Mouse (Mus musculus) midbrain, embryonic 11.5 days (tissue): Measurements from ENCODE around the gene Hcfc1r1. TPM values are rescaled to one million over a fixed set of nuclear protein-coding genes. Genes with fewer than 3 reads are reported as not detected.

Source experiments
- ATAC-seq: fragments of 200-750 bp; cut with Nextera tagmentation; 2 replicates; pipeline ENCODE4 v1.8.0; 2017; ENCODE audit warnings: moderate TSS enrichment, moderate library complexity; ENCODE audit not compliant: low FRiP score
- DNase-seq: peaks from one replicate; pipeline ENCODE4 v3.0.0; 2015; ENCODE audit warnings: low spot score; ENCODE audit errors: missing footprints
- H3K27ac ChIP-seq: fragments of 300-500 bp; sonication (generic); 2 replicates; pipeline ENCODE4 v1.5.1; 2014; ENCODE audit warnings: low read depth, low read length
- H3K27me3 ChIP-seq: fragments of 300-500 bp; sonication (generic); 2 replicates; pipeline ENCODE4 v1.6.1; 2014; ENCODE audit warnings: mild to moderate bottlenecking, low read length, moderate library complexity, mixed read lengths; ENCODE audit not compliant: control insufficient read depth, insufficient read depth
- H3K36me3 ChIP-seq: fragments of 300-500 bp; sonication (generic); 2 replicates; pipeline ENCODE4 v1.6.1; 2014; ENCODE audit warnings: mild to moderate bottlenecking, low read length, moderate library complexity, mixed read lengths; ENCODE audit not compliant: control insufficient read depth, insufficient read depth
- H3K4me1 ChIP-seq: fragments of 300-500 bp; sonication (generic); 2 replicates; pipeline ENCODE4 v1.6.1; 2014; ENCODE audit warnings: low read length; ENCODE audit not compliant: control insufficient read depth, insufficient read depth
- H3K4me2 ChIP-seq: fragments of 300-500 bp; sonication (generic); 2 replicates; pipeline ENCODE4 v1.6.1; 2014; ENCODE audit warnings: mild to moderate bottlenecking, moderate library complexity
- H3K4me3 ChIP-seq: fragments of 300-500 bp; sonication (generic); 2 replicates; pipeline ENCODE4 v1.5.1; 2014; ENCODE audit warnings: low read depth, low read length
- H3K9ac ChIP-seq: fragments of 300-500 bp; sonication (generic); 2 replicates; pipeline ENCODE4 v1.6.1; 2014; ENCODE audit warnings: low read length
- H3K9me3 ChIP-seq: fragments of 300-500 bp; sonication (generic); 2 replicates; pipeline ENCODE4 v1.6.1; 2016; ENCODE audit warnings: low read length; ENCODE audit not compliant: control insufficient read depth
- WGBS: fragments of 180-500 bp; shearing (Covaris S2); extraction: QIAGEN DNeasy Blood & Tissue Kit; methylation state at CpG from one replicate; pipeline ENCODE4 v1.1.7; 2014; 5-methylcytosine and 5-hydroxymethylcytosine counted together
- polyA plus RNA-seq: library from polyadenylated mRNA; unstranded; fragments of >200 nt; fragmentation: Nextera tagmentation; extraction: Ambion mirVana; gene quantifications from 2 replicates; pipeline ENCODE4 v1.2.1, GENCODE M21; 2014

Hcfc1r1 gene
- 37.4 and 40.6 TPM in 2 replicates for polyA plus RNA-seq

DNA sequence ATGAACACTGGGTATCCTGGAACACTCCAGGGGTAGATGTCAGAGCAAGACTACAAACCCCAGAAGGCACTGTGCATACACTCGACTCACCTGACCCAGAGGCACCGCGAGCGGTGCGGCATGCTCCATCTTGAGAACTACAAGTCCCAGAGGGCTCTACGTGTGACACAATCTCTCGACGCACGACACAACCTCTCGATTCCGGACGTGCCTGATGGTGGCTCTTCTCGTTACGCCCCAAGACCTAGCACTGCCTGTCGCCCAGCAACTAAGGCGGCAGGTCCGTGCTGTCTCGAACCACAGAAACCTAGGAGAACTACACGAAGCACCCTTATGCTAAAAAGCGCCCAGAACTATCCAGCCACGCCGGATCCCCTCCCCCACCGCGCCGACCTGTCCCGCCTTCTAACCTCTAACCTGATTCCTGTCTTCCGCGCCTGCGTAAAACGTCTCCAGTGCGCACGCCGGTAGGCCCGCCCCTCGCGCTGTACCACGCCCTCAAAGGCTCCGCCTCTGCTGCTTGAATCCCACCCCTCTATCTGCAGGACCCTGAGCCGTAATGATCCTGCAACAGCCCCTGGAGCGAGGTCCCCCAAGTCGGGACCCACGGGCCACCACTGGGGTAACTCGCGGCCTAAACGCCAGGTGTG, at the start of gene Hcfc1r1, which contains the start of gene Thoc6:
Hcfc1r1 (plus strand) TSS at position 173 of the 650 bp plus-strand sequence.
Thoc6 (minus strand) TSS at position 459 of the 650 bp plus-strand sequence.
- Histone ChIP-seq H3K4me3 (peak within 1 kb of the TSS; percentile 62), H3K36me3 (no peaks in the 10 kb centered on the region; the same call in 1 of the 2 replicates), H3K9ac (peak within 1 kb of the TSS; percentile 70), H3K4me1 (peaks cover 21% of the 10 kb centered on the region), H3K27ac (no peak within 1 kb of the TSS), H3K9me3 (no peaks in the 10 kb centered on the region), H3K27me3 (peaks cover 24% of the 10 kb centered on the region), H3K4me2 (peak within 1 kb of the TSS; percentile 81)
- under 1% methylated on average over 45 of the region's 45 CpGs for WGBS
- ATAC-seq: peak; percentile 92
- peak; percentile 98 for DNase-seq

DNA sequence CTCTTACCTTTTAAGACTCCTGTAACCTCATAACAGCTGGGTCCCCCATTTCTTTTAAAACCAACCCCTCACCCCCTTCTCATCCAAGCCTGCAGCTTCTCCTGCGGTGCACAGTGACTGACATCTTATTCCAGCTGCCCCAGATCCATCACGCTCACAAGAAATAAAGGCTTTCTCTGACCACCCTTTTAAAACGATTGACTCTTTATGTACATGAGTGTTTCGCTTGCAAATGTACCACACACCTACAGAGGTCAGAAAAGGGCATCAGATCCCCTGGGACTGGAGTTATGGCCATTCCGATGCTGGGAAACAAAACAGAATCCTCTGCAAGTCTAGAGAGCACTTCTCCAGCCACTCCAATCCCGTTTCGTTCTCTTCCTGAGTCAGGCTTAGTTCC, 45.6 kb upstream of the Hcfc1r1 start:
- H3K36me3 ChIP-seq: no peaks in the 10 kb centered on the region
- H3K27me3 ChIP-seq: no peaks in the 10 kb centered on the region; the same call in 1 of the 2 replicates
- H3K4me1 ChIP-seq: no peaks in the 10 kb centered on the region
- H3K4me2 ChIP-seq: no peak overlapping the region
- no peak for ATAC-seq
- no peak for DNase-seq
- H3K9ac ChIP-seq: no peak overlapping the region
- no peak overlapping the region for H3K27ac ChIP-seq
- no peak overlapping the region for H3K4me3 ChIP-seq
- no peaks in the 10 kb centered on the region for H3K9me3 ChIP-seq
- 33% methylated on average over 7 of the region's 7 CpGs for WGBS

DNA sequence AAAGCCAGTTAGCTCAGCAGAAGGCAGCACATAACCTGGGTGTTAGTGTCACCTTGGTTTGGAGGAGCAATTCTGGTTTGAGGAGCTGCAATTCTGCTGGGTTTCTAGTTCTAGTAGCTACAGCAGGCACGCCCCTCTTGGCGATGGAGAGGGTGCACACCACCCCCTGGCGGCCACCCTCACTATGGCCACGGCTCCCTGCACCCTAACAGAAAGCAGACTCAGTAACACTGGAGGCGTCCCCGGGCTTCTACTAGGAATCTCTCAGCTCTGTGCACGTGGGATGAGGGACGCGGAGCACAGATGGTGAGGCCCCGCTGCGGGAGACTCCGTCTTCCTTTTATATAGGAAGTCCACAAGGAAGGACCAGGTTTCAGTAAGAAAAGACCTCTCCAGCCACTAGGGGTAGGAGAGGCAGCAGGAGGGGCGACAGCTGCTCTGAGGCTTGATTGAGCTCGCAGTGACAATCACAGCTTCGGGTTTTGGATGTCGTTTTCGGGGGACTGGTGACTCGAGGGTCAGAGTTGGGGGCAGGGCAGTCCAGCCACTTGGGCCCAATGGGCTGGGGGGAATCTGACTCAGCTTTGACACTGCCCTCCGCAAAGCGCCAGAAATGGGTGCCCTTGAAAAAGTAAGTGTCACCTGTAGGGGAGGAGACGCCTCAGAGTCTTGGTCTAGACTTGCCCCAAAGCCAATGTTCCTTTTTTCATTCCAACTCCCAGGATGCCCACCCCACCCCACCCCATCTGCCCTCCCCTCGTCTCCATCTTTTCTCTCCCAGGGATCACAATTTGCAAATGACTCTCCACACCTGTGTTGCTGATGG, 43.0 kb upstream of the Hcfc1r1 start:
- no peaks in the 10 kb centered on the region; the same call in 1 of the 2 replicates for H3K27me3 ChIP-seq
- peak; percentile 86 for ATAC-seq
- H3K9me3 ChIP-seq: no peaks in the 10 kb centered on the region
- peak overlapping the region; percentile 2; the same call in 1 of the 2 replicates for H3K4me3 ChIP-seq
- peak; percentile 92 for DNase-seq
- H3K36me3 ChIP-seq: no peaks in the 10 kb centered on the region
- 20% methylated on average over 22 of the region's 22 CpGs for WGBS
- H3K4me2 ChIP-seq: peak overlapping the region; percentile 32
- no peak overlapping the region for H3K27ac ChIP-seq
- H3K4me1 ChIP-seq: no peaks in the 10 kb centered on the region
- H3K9ac ChIP-seq: no peak overlapping the region

DNA sequence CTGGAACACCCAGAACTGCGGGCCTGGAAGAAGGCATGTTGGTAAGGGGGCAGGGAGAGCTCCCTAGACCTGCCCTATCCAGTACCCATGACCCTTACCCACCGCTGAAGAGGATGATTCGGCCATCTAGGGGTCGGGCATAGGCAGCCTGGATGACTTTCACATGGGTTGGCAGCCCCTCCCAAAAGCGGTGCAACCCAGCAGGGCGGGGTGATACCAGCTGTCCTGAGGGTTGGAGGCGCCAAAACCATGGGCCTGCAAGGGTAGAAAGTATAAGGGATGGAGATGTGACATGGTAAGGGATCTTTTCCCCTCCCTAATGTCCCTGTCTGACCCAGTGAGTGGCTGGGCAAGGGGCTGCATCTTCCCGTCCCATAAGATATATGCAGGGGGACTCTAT, 42.2 kb upstream of the Hcfc1r1 start:
- Histone ChIP-seq H3K9ac (no peak overlapping the region), H3K4me3 (no peak overlapping the region), H3K36me3 (no peaks in the 10 kb centered on the region), H3K4me2 (no peak overlapping the region), H3K27ac (no peak overlapping the region), H3K4me1 (no peaks in the 10 kb centered on the region), H3K27me3 (no peaks in the 10 kb centered on the region; the same call in 1 of the 2 replicates), H3K9me3 (no peaks in the 10 kb centered on the region)
- DNase-seq (no peak), ATAC-seq (peak; percentile 12)
- WGBS: 88% methylated on average over 8 of the region's 8 CpGs

DNA sequence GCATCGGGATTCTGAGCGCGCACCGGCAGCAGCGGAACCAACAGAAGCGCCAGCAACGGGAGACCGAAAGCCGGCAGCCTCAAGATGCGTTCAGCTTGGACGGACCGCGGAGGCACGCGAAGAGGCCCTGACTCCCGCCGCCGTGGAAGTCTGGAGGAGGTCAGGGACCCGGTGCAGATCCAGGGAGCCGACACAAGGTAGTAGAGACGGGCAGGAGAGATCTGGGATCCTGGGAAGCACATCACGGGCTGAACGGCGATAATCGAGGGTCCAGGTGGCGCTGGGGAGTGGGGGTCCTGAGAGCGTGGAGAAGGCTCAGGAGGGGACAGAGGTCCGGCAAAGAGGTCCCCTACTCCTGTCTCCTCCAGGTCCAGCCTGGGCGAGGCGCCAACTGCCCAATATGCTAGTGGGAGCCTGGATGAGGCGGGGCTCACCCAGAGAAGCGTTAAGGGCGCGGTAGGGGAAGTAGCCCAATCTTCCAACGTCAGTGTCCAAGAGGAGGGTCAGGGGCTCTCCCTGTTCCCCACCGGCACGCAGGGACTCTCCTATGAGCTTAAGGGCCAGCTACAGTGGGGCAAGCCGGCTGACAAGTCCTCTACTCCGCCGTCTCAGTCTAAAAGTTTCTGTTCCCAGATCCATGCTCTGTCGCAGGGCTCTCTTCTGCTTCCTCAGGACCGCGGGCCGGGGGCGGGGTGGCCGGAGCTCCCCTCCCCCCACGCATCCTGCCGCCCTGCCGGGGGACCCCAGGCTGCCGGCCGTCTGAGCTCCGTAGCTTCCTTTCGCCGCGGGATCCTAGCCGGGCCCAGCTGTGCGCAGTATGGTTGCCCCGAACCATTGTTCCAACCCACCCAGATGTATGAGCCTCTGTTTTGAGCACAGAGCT, 28.5 kb upstream of the Hcfc1r1 start, which contains the start of gene Mmp25:
Mmp25 (minus strand) TSS at position 665 of the 883 bp plus-strand sequence.
- peak within 1 kb of the TSS; percentile 37 for H3K4me3 ChIP-seq
- H3K4me1 ChIP-seq: peaks cover 3% of the 10 kb centered on the region
- H3K27ac ChIP-seq: no peak within 1 kb of the TSS
- peak; percentile 66; the same call in 1 of the 2 replicates for ATAC-seq
- H3K4me2 ChIP-seq: peak within 1 kb of the TSS; percentile 76
- H3K9ac ChIP-seq: peak within 1 kb of the TSS; percentile 54
- under 1% methylated on average over 56 of the region's 58 CpGs for WGBS
- H3K27me3 ChIP-seq: peaks cover 11% of the 10 kb centered on the region
- H3K9me3 ChIP-seq: no peaks in the 10 kb centered on the region
- DNase-seq: peak; percentile 93
- no peaks in the 10 kb centered on the region for H3K36me3 ChIP-seq

DNA sequence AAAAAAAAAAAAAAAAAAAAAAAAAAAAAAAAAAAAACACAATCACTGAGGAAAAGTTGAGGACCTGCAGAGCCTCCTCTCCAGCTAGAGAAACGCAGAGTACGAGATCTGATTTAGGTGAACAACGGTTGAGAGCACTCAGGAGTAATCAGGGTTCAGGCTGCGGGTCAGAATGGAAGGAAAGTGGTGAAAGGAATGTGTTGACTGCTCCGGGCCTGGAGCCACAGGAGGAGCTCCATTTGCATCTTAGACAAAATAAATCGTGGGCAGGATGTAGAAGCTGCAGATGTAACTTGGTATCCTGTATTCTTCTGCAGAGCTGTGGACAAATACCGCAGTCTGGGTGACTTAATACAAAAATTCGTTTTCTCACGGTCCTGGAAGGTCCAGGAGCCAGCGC, 27.5 kb upstream of the Hcfc1r1 start:
- ATAC-seq (no peak), DNase-seq (peak; percentile 90)
- Histone ChIP-seq H3K4me3 (no peak overlapping the region), H3K36me3 (no peaks in the 10 kb centered on the region), H3K4me2 (no peak overlapping the region), H3K27me3 (peaks cover 11% of the 10 kb centered on the region), H3K9me3 (no peaks in the 10 kb centered on the region), H3K4me1 (peaks cover 3% of the 10 kb centered on the region), H3K9ac (no peak overlapping the region), H3K27ac (no peak overlapping the region)
- 30% methylated on average over 10 of the region's 10 CpGs for WGBS

DNA sequence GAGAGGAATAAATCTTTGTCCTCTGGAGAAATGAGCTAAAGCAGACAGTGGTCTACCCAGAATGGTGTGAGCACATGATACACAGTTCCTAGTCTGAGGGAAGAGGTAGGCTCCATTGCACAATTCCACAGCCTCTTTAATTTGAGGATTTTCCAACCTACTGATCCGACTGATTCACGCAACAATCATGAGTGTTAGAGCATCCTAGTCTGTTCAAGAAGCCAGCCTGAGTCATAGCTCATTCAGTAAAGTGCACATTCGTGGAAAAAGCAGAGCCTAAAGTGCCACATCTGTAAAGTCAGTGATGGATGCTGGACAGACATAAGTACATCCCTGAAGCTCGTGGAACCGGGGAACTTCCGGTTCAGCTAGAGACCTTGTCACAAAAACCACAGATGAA, 22.0 kb upstream of the Hcfc1r1 start:
- no peaks in the 10 kb centered on the region for H3K27me3 ChIP-seq
- no peak for DNase-seq
- H3K9me3 ChIP-seq: no peaks in the 10 kb centered on the region
- H3K27ac ChIP-seq: no peak overlapping the region
- no peaks in the 10 kb centered on the region for H3K36me3 ChIP-seq
- H3K9ac ChIP-seq: no peak overlapping the region
- no peak overlapping the region for H3K4me2 ChIP-seq
- 76% methylated on average over 6 of the region's 6 CpGs for WGBS
- no peak for ATAC-seq
- no peaks in the 10 kb centered on the region for H3K4me1 ChIP-seq
- H3K4me3 ChIP-seq: no peak overlapping the region

DNA sequence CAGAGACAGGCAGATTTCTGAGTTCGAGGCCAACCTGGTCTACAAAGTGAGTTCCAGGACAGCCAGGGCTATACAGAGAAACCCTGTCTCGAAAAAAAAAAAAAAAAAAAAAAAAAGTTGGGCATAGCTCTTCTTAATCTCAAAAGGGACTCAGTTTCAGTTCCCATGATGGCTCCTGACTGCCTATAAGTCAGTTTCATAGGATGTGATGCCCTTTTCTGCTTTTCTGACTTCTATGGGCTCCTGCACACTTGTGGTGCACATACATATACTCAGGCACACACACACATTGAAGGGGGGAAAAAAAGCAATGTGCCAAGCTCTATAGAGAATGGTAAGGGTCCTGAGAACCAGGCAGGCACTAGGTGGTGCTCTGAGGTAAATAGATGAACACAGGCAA, 20.1 kb upstream of the Hcfc1r1 start:
- Histone ChIP-seq H3K4me3 (no peak overlapping the region), H3K27me3 (no peaks in the 10 kb centered on the region; the same call in 1 of the 2 replicates), H3K4me1 (no peaks in the 10 kb centered on the region), H3K36me3 (no peaks in the 10 kb centered on the region), H3K9ac (no peak overlapping the region), H3K9me3 (no peaks in the 10 kb centered on the region), H3K4me2 (no peak overlapping the region), H3K27ac (no peak overlapping the region)
- 75% methylated on average over 1 of the region's 2 CpGs for WGBS
- DNase-seq: no peak
- no peak for ATAC-seq
